Mouse (Mus musculus): ENCODE measurements at regions not wholly inside any gene's neighbourhood (a gene's known extent, or its start where the extent isn't known, plus 50 kb on each side); places are given as distances from the start of the nearest gene placed in this dataset.

DNA sequence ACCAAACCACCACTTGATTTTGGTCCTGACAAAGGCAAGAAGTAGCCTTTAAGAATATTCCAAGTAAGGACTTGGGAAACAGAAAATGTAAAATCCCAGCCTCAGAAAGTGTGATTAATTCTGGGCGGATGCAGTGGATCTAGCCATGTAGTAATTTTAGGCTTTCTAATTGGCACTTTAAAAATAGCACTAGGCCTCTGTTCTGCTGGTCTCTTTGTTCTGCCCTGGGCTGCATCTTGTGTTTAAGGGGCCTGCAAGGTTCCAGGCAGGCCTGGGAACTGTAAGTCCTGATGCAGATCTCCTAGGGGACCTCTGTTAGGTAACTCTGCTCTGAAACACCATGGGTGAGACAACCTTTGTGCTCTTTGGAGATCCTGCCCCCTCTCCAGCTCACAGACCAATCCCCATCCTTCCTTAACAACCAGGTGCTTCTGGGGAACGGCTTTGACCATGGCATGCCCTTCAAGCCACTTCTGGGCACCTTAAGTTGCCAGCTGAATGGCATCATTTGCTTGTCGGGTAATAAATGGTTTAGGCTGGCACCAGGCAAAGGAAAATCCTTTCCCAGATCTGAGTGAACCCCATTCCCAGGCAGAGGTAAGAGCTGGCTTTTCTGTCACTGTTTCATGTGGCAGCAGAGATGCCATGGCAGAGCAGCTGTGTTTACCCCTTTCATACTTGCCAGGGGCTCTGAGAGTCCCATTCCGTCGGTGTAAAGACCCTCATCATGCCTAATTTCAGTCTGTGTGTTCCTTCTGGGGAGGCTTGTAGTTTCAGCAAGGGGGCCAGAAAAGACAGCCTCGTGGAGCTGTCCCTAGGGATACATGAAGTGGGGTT, 115.3 kb upstream of the Peli2 start:
- no peak for DNase-seq

DNA sequence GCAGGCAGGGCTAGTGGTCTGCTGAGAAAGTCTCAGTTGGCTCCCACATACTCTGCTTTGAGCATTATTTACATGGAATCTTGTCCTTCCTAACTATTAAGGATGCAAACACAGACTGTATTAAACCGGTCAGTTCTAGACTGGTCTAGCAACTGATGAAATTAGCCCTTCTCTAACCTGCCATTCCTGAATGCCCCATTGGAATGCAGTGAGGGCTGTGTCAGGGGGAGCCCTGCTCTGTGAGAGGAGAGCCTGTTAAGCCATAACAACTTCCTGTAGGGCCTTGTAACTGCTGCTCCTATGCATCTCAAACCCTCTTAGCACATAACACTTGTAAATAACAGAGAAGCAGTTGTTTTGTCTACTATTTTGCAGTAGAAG, 114.7 kb upstream of the Peli2 start:
- DNase-seq: no peak

DNA sequence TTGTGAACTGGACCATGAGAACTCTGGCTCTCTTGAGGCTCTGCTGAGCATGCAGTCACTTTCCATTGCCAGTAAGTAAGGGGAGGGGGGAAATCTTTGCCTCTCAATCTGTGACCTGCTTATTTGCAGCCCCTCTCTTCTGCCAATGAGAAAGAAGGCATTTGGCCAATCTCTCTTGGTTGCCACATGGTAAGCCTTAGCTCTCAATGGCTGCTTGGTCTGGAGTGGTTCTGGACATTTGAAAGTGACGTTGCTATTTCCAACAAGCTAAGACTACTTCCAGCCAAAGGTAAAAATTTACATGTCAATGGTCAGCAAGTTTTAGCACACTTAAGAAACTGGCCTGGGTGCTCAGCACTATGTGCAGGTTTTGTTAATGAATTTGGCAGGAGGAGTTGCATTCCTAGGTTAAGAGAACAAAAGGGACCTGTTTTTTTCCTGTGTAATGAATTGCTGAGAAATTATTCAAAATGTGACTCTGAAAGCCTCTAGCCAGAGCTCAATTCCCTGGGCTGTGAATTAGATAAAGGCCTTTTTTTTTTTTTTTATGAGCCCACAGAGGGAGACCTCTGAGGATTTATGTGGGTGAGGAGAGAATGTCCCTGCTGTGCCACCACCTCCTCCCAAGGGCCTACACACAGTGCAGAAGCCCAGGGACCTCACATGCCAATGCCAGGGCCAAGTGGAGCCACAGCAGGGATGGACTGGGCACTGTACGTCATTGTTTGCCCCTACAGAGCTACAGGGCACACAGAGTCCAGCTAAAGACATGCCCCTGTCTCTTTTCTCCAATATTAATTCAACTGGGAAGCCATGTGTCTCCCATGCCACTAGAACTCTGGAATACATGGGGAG, 108.0 kb upstream of the Peli2 start:
- DNase-seq: peak in 1 of 2 experiments; percentile 17

DNA sequence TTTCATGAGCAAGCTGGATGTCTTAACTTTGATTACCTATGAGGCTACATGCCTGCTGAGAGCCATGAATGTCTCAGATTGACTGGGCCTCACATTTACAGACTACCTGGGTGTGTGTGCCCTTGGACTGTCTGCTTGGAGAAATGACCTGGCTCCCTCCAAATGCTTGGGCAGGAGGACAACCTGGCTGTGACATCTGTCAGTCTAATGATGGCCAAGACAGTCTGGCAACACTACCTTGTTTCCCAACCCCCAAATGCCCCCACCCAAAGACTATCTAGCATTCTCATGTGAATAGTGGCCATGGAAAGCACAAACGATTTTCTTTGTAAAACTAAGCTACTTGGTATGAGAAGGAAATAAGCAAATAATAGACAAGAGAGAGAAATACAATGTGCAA, 107.2 kb upstream of the Peli2 start:
- DNase-seq: no peak

DNA sequence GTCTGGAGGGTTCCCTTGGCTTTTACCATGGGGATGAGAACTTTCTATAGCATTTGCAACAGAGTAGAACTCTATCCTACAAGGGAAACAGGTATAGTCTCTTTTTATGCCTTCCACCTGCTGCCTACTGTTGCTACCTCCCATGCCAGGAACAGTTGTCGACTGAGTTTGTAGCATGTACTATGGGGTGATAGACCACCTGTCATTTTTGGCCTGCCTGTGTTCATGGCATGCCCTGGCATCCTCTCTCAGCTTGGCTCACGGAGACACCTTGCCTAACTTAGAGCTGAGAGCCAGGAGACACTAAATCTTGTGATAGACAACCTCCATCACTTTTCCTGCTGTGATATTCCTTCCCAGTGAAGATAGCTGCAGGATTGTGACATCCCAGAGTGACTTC, 105.8 kb upstream of the Peli2 start:
- DNase-seq: no peak

DNA sequence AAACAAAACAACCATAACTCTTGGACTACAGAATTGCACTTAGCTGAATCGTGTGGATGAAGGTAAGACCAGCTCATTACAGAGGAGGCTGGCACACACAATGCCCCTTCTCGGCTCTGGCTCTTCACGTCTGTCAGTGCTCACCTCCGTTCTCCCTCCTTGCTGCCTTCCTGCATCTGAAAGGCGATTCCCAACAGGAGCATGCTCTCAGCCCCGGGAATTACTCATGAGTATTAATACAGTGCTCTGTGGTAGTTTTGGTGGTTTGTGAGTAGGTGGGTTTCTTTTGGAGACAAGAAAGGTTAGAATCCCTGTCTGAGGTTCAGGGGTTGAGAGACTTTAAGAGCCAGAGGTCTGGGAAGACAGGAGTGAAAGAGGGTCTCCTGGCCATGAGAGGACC, 102.7 kb upstream of the Peli2 start:
- no peak for DNase-seq

DNA sequence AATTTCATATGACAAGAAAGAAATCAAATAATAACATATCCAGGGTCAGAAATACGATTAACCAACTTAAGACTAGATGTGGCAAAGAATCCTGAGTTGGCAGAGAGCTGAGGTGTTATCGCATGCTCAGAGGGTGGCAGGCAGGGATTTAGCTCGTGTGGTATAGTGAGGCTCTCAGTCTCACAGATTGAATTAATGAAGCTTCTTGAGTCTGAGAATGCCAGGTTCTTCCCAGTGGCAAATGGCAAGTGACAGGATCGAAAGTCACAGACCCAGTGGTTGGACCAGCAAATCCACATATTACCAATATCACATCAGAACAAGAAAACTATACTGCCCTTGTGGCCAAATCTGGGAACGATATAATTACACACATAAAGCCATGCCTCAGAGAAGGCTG, 101.3 kb upstream of the Peli2 start:
- DNase-seq: no peak

DNA sequence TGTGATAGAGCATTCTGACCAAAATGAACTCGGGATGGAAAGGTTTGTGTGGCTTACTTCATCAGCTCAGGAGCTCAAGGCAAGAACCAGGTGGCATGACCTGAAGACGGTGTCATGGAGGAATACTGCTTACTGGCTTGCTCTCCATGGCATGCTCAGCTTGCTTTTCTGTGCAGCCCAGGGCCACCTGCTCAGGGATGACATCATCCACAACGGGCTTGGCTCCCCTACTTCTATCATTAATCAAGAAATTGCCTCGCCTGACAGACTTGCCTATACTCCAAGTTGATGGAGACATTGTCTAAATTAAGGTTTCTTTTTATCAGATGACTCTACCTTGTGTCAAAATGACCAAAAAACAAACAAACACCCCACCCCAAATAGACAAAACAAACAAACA, 98.4 kb upstream of the Peli2 start:
- no peak for DNase-seq

DNA sequence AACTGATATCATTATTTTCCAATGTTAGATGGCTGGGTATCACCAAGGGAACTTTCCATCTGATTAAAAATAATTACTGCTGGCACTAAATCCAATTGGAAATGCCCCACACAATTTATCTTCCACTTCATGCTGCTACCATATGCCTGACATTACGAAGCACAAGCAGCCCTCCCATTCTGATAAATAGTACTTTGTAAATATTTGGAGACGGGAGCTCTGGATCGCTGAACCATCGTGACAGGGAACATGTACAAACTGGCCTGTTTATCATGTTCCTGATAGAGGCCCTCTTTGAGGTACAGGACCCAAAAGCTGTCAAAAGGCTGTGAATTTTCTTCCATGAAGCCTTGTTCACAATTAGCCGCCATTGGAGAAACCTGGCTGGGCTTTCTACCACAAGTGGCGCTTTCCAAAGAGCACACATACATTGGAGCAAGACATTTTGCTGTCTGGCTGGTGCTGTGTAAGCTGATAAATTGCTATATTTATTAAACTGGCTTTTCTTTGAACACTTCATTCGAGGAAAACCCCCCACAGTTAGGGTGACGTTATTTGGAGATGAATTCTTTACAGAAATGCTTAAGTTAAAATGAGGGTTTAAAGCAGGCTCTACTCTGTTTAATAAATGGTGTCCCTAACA, 96.5 kb upstream of the Peli2 start:
- no peak for DNase-seq

DNA sequence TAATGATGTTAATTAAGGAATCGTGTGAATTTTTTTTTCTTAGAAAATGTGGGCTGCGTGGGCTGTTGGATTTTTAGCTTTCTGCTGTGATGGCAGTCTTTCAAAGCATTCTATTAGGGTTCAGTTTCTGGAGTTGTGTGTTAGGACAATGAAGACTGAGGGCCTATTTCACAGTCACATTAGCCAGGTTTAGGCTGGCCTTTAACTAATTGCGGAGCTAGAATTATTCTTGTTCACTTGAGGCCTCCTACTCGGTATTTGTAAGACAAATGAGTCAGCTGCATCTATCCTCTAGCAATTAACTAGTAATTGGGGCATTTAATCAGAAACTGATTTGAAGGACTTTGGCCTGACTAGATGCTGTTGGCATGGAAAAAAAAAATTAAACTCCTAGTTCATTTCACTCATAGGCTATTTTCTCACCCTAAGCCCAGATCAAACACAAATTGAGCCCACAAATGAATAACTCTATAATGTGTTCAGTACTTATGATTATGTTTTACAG, 81.3 kb upstream of the Peli2 start:
- no peak for DNase-seq

DNA sequence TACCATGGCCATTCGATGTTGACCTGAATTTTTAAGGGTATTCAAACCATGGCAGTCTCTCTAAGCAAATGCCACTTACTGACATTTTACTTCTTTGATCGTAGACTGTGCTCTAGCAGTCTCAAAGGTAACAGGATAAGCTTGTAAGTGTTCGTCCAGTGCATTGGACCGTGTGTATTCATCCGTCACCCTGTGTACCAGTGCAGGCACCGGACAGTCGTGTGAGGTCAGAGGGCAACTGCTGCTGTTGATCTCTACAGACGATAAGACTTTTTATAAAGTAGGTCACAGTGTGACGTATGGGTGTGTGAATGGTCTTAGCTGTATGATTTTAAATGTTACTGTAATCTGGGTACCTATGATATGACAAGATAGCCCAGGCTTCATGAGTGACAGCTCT, 74.5 kb upstream of the Peli2 start:
- no peak for DNase-seq

DNA sequence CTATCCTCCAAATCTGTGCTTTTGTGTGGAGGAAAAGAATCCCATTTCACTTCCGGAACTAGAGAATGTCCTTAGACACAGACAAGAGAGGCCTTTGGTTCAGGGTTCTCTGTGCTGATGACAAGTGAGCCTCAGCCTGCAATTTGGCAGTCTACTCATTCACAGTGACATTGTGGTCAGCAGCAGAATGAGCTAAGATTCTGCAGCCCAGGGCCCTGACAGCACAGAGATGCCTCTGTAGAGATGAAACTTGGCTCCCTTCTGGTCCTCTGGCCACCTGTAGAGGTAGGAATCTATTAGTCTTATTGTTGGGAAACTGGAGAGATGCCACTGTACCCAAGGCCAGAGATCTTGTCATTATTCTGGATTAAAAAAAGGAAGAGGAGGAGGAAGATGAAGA, 73.8 kb upstream of the Peli2 start:
- no peak for DNase-seq

DNA sequence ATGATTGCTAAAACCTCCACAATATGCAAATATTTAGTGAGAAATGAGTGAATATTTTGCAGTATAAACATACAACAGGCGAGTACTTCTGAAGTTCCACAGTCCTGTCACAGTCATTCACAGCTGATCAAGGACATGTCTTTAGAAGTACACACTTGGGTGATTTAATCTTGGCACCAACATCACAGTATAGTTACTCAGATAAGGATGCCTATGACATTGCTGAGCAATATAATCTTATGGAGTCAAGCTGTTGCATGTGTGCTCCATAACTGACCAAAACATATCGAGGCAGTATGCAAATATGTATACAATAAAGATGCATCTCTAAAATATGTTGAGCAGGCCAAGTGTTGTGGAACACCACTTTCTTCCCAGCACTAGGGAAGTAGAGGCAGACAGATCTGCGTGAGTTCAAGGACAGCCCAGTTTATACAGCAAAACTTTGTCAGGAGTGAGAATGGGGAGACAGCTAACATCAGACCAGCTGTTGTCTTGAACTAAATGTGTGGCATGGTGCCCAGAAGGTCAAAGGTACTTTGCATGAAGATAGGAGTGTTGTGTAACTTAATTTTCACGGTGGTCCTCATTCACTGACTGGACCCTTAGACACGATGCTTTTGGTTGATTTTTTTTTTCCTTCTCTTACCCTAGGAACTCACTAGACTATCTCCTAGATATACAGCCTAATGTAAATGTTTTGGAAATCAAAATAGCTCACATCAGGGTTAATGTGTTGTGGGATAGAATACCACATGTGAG, 70.7 kb upstream of the Peli2 start:
- no peak for DNase-seq

DNA sequence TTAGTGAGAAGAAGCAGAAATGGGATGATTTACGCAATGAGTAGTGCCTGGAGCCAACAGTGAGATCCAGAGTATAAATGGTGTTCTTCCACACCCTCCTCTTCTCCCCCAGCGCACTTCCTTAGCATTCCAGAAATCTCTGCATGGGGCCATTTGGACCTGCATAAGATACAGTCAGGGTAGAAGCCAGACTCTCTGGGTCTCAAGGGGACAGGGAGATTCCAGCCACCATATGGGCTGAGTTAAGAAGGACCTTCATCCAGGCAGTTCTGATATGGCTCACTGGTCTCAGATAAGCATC, 70.2 kb upstream of the Peli2 start:
- DNase-seq: no peak

DNA sequence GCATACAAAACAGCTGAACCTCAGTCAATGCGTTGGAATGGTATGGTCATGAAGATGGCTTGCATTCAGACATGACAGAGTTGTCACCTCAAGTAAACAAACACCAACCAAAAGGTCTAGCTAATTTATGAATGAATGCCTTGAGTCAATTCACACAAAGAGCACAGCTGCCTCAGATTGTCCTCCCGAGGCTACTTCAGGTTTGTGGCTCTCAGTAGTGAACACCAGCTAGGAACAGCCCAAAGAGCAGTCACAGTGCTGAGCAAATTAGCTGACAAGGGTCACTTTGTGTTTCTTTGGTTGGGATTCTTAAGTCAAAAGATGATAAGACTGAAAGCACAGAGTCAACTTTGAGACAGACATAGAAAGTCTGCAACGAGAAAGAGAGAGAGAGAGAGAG, 68.7 kb upstream of the Peli2 start:
- no peak for DNase-seq

DNA sequence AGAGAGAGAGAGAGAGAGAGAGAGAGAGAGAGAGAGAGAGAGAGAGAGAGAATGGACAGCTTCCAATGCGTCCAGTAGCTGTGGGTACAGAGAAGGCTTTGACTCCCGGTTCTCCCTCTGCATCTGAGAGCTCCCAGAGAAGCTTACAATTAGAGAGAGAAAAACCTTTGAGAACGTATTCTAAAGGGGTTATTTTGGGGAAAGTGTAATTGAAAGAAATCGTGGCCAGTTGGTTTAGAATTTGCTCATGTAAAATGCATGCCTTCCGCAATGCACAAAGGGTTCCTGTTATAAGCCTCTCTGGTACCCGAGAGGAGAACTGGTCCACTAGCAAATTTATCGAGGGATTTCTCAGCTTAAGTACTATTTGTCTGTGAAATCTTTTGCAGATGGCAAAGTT, 68.2 kb upstream of the Peli2 start:
- no peak for DNase-seq

DNA sequence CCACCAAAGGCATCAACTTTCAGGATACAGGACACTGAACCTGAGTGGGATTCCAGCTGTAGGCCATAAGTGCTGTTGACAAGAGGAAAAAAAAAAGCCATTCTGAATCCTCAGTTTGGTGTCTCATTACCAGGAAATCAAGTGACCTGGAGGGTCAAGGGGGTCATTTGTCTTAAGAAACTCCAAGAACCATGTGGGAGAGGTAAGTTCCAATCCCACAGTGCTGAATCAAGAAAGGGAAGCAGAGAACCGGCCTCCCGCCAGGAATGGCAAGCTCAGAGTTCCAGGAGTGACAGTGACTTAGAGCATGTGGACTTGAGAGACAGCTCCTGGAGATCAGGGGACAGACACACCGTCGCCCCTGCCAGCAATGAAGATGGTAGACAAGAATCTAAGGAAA, 67.5 kb upstream of the Peli2 start:
- no peak for DNase-seq

DNA sequence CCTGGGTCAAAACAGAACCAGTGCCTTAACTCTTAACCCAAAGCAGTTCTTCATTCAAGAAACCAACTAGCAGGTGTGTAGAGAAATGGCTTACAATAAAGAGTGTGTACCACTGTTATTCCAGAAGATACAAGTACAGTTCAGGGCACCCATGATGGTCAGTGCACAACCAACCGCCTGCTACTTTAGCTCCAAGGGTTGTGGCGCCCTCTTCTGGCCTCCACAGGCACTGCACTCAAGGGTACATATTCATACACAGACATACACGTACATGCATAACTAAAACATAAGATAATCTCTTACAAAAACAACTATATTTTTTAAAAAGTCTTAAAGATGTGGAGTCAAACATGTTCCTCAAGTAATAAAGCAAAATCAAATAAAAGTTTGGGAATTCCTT, 65.9 kb upstream of the Peli2 start:
- no peak for DNase-seq

DNA sequence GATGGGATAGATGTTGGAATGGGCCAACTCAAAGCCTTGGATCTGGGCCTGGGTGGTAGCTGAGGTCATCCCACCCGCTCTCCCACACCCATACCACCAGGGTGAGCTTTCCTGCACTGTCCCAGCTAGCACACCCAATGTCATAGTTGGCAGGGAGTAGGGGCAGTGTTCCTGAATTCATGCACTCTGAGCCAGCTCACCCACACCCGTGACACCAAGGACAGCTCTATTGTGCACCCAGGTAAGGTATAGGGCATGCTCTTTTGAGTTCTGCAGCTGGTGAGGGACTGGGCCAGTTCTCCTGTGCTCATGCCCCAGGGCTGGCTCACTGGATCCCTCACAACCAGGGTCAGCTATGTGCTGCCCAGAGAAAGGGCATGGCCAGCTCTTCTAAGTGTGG, 64.8 kb upstream of the Peli2 start:
- DNase-seq: no peak

DNA sequence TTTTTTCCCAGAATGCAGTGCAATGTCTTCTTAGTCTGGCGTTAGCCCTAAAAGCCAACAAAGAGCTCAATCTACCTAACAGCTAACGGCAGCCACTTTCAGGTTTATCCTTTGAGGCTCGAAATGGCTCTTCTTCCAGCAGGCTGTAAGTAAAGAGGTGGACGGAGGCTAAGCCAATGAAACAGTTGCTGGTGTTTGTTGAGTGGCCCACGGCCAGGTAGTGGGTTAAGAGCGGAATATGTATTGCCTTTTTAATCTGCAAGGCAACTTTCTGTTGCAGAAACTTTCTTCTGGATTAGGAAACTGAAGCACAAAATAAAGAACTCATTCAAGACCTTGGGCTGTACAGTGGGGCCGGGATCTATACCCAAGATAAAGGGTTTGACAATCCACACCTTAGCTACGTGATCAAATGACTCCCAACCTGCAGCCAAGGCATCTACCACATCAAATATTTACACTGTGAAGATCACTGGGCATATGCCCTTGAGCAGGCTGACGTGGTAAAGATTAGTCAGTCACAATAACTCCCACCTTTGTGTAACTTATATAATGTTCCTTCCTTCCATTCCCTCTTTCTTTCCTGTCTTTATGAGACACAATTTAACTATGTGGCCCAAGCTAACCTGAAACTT, 62.3 kb upstream of the Peli2 start:
- no peak for DNase-seq

DNA sequence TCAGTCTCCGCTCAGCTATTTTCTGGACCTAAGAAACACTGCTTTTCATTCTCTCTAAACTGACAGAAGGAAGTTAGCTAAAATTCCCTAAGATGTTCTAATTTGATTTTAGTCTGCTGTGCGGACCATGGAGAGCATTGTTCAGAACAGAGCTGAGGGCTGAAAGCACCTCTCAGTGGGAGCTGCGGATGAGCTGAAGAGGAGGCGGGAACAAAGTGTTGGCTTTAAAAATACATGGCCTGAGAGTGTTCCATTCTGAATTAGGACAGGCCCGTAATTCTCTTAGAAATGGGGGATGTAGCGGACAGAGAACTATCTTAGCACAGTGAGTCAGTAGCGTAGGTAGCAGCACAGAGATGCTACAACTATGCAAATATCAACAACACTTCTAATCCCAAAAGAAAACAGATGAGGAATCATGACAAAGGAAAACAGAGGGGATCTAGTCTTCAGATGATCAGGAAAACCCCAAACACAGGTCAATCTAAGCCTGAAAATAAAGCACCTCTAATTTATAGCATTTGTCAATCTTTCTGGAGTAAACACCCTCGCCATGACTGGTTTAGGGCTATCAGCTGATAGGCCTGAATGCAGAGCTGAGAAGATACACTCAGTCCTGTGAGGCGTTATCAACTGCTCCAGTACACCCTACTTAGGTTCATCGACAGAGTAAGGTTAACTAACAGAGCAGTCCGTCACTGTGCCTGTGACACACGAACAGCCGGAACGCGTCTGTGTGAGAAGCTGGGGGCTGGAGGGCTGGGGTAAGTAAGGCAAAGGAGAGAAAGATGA, 60.8 kb upstream of the Peli2 start:
- DNase-seq: no peak

Data from layer of hippocampus, postnatal 36 days (tissue).